Mouse (Mus musculus) myocyte (in vitro differentiated cells): Measurements from ENCODE around the gene Inpp4b. TPM values are rescaled to one million over a fixed set of nuclear protein-coding genes. Genes with fewer than 3 reads are reported as not detected.

ENCODE experiments used
- H3K27me3 ChIP-seq: one replicate; pipeline ENCODE4 v1.6.1; 2011; ENCODE audit not compliant: control insufficient read depth, insufficient read depth, insufficient read length
- H3K36me3 ChIP-seq: one replicate; pipeline ENCODE4 v1.6.1; 2011; ENCODE audit not compliant: control insufficient read depth, insufficient read depth
- H3K4me2 ChIP-seq: one replicate; pipeline ENCODE4 v1.6.1; 2011; ENCODE audit warnings: low read depth, control low read depth
- H3K4me3 ChIP-seq: one replicate; pipeline ENCODE4 v1.5.1; 2011; ENCODE audit warnings: mild to moderate bottlenecking, control low read depth, moderate library complexity
- H3K79me2 ChIP-seq: one replicate; pipeline ENCODE4 v1.6.1; 2011; ENCODE audit not compliant: control insufficient read depth, insufficient read depth
- H3ac ChIP-seq: one replicate; pipeline ENCODE4 v1.6.1; 2011; ENCODE audit not compliant: control insufficient read depth, insufficient read length
- CEBPB ChIP-seq: IDR thresholded peaks from 2 replicates; pipeline ENCODE4 v1.6.1; 2011; ENCODE audit warnings: mild to moderate bottlenecking, moderate library complexity; ENCODE audit not compliant: poor library complexity, insufficient read depth, severe bottlenecking
- E2F4 ChIP-seq: IDR thresholded peaks from one replicate; pipeline ENCODE4 v1.6.1; 2011; ENCODE audit warnings: mild to moderate bottlenecking, control low read depth, moderate library complexity; ENCODE audit not compliant: insufficient read depth
- MAX ChIP-seq: IDR thresholded peaks from one replicate; pipeline ENCODE4 v1.6.1; 2011; ENCODE audit warnings: low read depth, mild to moderate bottlenecking, control low read depth
- MYOD1 ChIP-seq, 3 experiments: IDR thresholded peaks; one replicate each; pipeline ENCODE4 v1.6.1; 2011; ENCODE audit warnings: control low read depth in 2 of 3, low read depth in 2 of 3, mild to moderate bottlenecking in 2 of 3, moderate library complexity in 1 of 3; ENCODE audit not compliant: insufficient read length in 2 of 3, control insufficient read depth in 1 of 3
- MYOG ChIP-seq, 3 experiments: IDR thresholded peaks; one replicate each; pipeline ENCODE4 v1.6.1; 2011; ENCODE audit warnings: control low read depth in 2 of 3, low read depth in 2 of 3, mild to moderate bottlenecking in 2 of 3; ENCODE audit not compliant: insufficient read length in 2 of 3, control insufficient read depth in 1 of 3, insufficient read depth in 1 of 3
- POLR2A ChIP-seq: IDR thresholded peaks from one replicate; pipeline ENCODE4 v1.6.1; 2011; ENCODE audit warnings: low read depth, mild to moderate bottlenecking, control low read depth, moderate library complexity; ENCODE audit not compliant: insufficient read length
- POLR2AphosphoS2 ChIP-seq: IDR thresholded peaks from one replicate; pipeline ENCODE4 v1.6.1; 2011; ENCODE audit warnings: low read depth, control low read depth; ENCODE audit not compliant: insufficient read length
- REST ChIP-seq: IDR thresholded peaks from one replicate; pipeline ENCODE4 v1.6.1; 2011; ENCODE audit warnings: mild to moderate bottlenecking, control low read depth, moderate library complexity; ENCODE audit not compliant: insufficient read depth, insufficient read length
- SRF ChIP-seq: IDR thresholded peaks from one replicate; pipeline ENCODE4 v1.6.1; 2011; ENCODE audit warnings: low read depth; ENCODE audit not compliant: control insufficient read depth, insufficient read length
- TCF12 ChIP-seq: IDR thresholded peaks from one replicate; pipeline ENCODE4 v1.6.1; 2011; ENCODE audit warnings: mild to moderate bottlenecking, control low read depth; ENCODE audit not compliant: poor library complexity, insufficient read depth, severe bottlenecking
- TCF3 ChIP-seq: IDR thresholded peaks from one replicate; pipeline ENCODE4 v1.6.1; 2011; ENCODE audit warnings: low read depth, control low read depth; ENCODE audit not compliant: insufficient read length
- USF1 ChIP-seq: IDR thresholded peaks from one replicate; pipeline ENCODE4 v1.6.1; 2011; ENCODE audit warnings: low read depth, mild to moderate bottlenecking, control low read depth, moderate library complexity
- polyA plus RNA-seq: library from polyadenylated mRNA; unstranded; fragments of >200 nt; fragmentation: generic; extraction: Trizol; gene quantifications from one replicate; pipeline ENCODE4 v1.2.1, GENCODE M21; 2012; ENCODE audit warnings: missing spikeins

The Inpp4b gene
- polyA plus RNA-seq: 5.6 TPM

DNA sequence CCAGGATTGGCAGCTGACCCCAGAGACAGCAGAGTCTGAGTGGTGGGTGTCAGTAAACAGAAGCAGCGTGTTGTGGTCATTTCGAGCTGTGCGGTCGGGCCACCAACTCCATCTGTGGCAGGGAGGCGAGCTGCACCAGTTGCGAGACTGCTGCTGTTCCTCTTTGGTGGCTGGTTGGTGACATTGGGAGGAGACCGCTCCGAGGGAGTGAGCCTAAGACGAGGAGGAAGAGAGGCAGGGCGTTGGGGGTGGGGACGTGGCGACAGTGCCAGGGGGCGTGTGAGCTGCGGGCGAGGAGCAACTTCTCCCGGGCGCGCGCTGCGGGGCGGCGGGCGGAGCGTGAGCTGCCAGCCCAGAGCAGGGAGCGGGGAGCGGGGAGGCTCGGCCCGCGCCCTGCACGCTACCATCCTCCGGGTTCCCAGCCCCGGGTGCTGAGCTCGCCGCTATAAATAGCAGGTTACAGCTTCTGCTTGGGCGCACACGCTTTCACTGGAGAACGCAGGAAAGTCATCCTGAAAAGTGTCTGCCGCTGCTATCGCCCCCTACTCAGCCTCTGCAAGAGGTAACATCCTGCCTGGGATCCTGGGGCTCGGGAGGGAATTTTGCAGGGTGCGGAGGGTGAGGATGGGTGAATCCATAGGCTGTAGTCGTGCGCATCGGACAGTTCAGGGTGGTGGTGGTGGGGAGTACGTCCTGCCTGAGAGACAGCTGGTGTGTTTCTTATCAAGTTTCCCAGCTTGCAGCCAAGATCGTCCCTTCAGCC, at the start of gene Inpp4b:
Gene Inpp4b (plus strand): TSS at position 321 of the 763 bp plus-strand sequence.
- TF ChIP-seq MYOD1 (IDR thresholded peaks at IDR 0.05; ENCODE audit: control insufficient read depth in 1 of 3, insufficient read length in 2 of 3, low read depth in 2 of 3): no peak
- TF ChIP-seq MAX: no peak
- TF ChIP-seq POLR2A: no peak
- no peak for TF ChIP-seq TCF12
- no peak for TF ChIP-seq SRF
- no peak for TF ChIP-seq POLR2AphosphoS2
- no peak for TF ChIP-seq USF1
- no peak for TF ChIP-seq REST
- no peak for TF ChIP-seq E2F4
- TF ChIP-seq TCF3: no peak
- no peak for TF ChIP-seq CEBPB
- no peak for TF ChIP-seq MYOG (IDR thresholded peaks at IDR 0.05; ENCODE audit: control insufficient read depth in 1 of 3, insufficient read depth in 1 of 3, insufficient read length in 2 of 3, low read depth in 2 of 3)
- H3K4me3 ChIP-seq: no peak within 1 kb of the TSS
- H3ac ChIP-seq: no peak within 1 kb of the TSS
- peak within 1 kb of the TSS; percentile 50 for H3K4me2 ChIP-seq
- no peaks in the 10 kb centered on the region for H3K27me3 ChIP-seq
- H3K79me2 ChIP-seq: no peaks in the 10 kb centered on the region
- no peaks in the 10 kb centered on the region for H3K36me3 ChIP-seq

DNA sequence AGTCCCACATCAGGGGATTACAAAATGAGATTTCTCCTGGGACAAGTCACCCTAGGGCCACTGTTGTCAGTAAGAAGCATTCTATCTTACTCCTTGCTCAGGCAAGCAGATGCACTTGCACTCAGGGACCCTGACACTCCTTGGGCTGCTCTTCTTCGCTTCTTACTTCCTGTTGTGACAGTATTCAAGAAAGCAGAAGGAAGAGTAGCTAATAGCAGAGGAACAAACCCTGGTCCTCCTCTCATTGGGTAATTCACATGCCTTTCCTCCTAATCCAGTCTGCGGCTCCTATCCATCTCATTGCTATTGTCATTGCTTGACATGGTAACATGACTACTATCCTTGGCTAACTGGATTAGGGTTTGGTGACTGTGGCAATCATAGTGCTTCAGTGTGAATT, 7.1 kb upstream of the Inpp4b start:
- no peak overlapping the region for H3K4me3 ChIP-seq
- no peaks in the 10 kb centered on the region for H3K36me3 ChIP-seq
- no peak overlapping the region for H3ac ChIP-seq
- no peak for TF ChIP-seq MYOG (IDR thresholded peaks at IDR 0.05; ENCODE audit: control insufficient read depth in 1 of 3, insufficient read depth in 1 of 3, insufficient read length in 2 of 3, low read depth in 2 of 3)
- no peak for TF ChIP-seq TCF3
- no peak for TF ChIP-seq SRF
- TF ChIP-seq REST: no peak
- no peak for TF ChIP-seq MAX
- TF ChIP-seq USF1: no peak
- no peak for TF ChIP-seq TCF12
- no peak for TF ChIP-seq POLR2A
- TF ChIP-seq CEBPB: no peak
- TF ChIP-seq MYOD1 (IDR thresholded peaks at IDR 0.05; ENCODE audit: control insufficient read depth in 1 of 3, insufficient read length in 2 of 3, low read depth in 2 of 3): no peak
- TF ChIP-seq POLR2AphosphoS2: no peak
- no peak for TF ChIP-seq E2F4
- H3K4me2 ChIP-seq: no peak overlapping the region
- no peaks in the 10 kb centered on the region for H3K27me3 ChIP-seq
- H3K79me2 ChIP-seq: no peaks in the 10 kb centered on the region

DNA sequence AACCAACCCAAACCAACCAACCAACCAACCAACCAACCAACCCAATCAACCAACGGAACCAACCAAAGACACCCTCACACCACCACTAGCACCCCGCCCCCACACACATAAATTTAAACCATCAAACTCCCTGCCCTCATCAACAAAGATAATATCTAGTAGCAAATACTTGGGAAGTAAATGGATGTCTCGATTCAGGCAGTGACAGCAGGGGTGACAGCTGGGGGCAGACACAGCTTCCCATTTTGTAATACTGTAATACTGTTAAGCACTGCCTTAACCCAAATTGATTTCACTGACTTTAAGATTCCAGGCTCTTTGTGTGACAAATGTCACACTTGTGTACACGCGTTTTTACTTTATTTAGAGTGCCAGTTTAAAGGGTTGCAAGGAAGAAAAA, 1.2 kb upstream of the Inpp4b start:
- Histone ChIP-seq H3K4me3 (no peak overlapping the region), H3K27me3 (no peaks in the 10 kb centered on the region), H3K36me3 (no peaks in the 10 kb centered on the region), H3K4me2 (no peak overlapping the region), H3ac (no peak overlapping the region), H3K79me2 (no peaks in the 10 kb centered on the region)
- no peak for TF ChIP-seq USF1
- TF ChIP-seq CEBPB: no peak
- TF ChIP-seq POLR2A: no peak
- no peak for TF ChIP-seq SRF
- no peak for TF ChIP-seq MYOG (IDR thresholded peaks at IDR 0.05; ENCODE audit: control insufficient read depth in 1 of 3, insufficient read depth in 1 of 3, insufficient read length in 2 of 3, low read depth in 2 of 3)
- no peak for TF ChIP-seq TCF3
- no peak for TF ChIP-seq POLR2AphosphoS2
- no peak for TF ChIP-seq MAX
- TF ChIP-seq MYOD1 (IDR thresholded peaks at IDR 0.05; ENCODE audit: control insufficient read depth in 1 of 3, insufficient read length in 2 of 3, low read depth in 2 of 3): no peak
- no peak for TF ChIP-seq TCF12
- no peak for TF ChIP-seq E2F4
- TF ChIP-seq REST: no peak

DNA sequence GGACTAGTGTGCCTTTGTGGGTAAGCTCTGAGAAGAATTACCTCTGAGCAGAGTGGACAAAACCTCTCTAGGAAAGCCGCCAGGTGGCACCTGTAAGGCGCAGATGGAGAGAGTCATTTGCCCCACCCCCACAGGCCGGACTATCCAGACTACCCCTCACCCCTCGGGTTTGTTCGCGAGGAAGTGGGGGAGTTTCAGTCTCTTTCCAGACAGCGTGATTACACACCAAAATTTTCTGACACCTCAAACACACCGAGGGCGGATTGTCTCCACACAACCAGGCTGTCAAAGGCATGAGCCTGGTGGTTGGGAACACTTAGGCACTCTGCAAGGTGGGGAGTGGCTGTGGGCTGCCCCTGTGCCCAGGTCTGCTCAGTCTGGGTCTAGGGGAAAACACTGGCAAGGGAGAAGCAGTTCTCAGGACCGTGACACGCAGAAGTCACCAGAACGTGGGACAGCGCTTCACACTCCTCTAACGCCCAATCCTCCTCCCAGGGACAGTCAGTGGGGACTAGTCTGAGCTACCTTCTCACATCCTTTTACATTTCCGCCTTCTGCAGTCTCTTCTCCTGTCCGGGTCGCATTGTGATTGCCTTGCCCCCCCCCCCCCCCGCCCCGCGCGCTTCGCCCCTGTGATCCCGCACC, 643 bp upstream of the Inpp4b start:
- H3K79me2 ChIP-seq: no peaks in the 10 kb centered on the region

More for the DNA sequence above, 643 bp upstream of the Inpp4b start:
- Histone ChIP-seq H3K27me3 (no peaks in the 10 kb centered on the region), H3K4me3 (no peak overlapping the region), H3K36me3 (no peaks in the 10 kb centered on the region), H3K4me2 (peak overlapping the region; percentile 50), H3ac (no peak overlapping the region)
- TF ChIP-seq USF1 (no peak), MYOD1 (IDR thresholded peaks at IDR 0.05; ENCODE audit: control insufficient read depth in 1 of 3, insufficient read length in 2 of 3, low read depth in 2 of 3) (no peak), MAX (no peak), REST (no peak)
